Mouse (Mus musculus) CH12.LX (cell line): Measurements from ENCODE around the gene Retnlb. TPM values are rescaled to one million over a fixed set of nuclear protein-coding genes. Genes with fewer than 3 reads are reported as not detected.

ENCODE experiments used
- DNase-seq: peaks from one replicate; pipeline ENCODE4 v3.0.0-alpha.2; 2013; ENCODE audit errors: extremely low read depth
- H3K27ac ChIP-seq: 2 replicates; pipeline ENCODE4 v1.5.1; 2012; ENCODE audit warnings: low read depth, mild to moderate bottlenecking, control low read depth, moderate library complexity; ENCODE audit not compliant: insufficient read depth
- H3K27me3 ChIP-seq: replicated peaks from 2 replicates; pipeline ENCODE3; 2012; ENCODE audit warnings: inconsistent platforms
- H3K36me3 ChIP-seq, 2 experiments: replicated peaks in 1 of 2; 2 replicates each; pipeline versions ENCODE3 to v1.6.1; 2012; ENCODE audit warnings: inconsistent platforms in 1 of 2, low read length in 1 of 2, mild to moderate bottlenecking in 1 of 2, mixed read lengths in 1 of 2, moderate library complexity in 1 of 2; ENCODE audit not compliant: control insufficient read depth in 1 of 2, insufficient read depth in 1 of 2
- H3K4me1 ChIP-seq, 2 experiments: 2 replicates each; pipeline ENCODE4 v1.6.1; 2012; ENCODE audit warnings: inconsistent platforms in 1 of 2, moderate library complexity in 1 of 2; ENCODE audit not compliant: insufficient read depth in 2 of 2, control insufficient read depth in 1 of 2
- H3K4me2 ChIP-seq: 2 replicates; pipeline ENCODE4 v1.6.1; 2012; ENCODE audit warnings: low read depth, mild to moderate bottlenecking, control low read depth; ENCODE audit not compliant: poor library complexity, insufficient read depth, severe bottlenecking
- H3K4me3 ChIP-seq, 3 experiments: fragments of 150-350 bp in 1 of 3; sonication (generic) in 1 of 3; replicated peaks in 1 of 3; 2 replicates each; pipeline versions ENCODE3 to v1.5.1; 2011 to 2012; ENCODE audit warnings: low read depth in 2 of 3, low read length in 2 of 3, mild to moderate bottlenecking in 2 of 3, moderate library complexity in 2 of 3, control low read depth in 1 of 3, improper control_type of control experiment in 1 of 3, inconsistent platforms in 1 of 3, mixed read lengths in 1 of 3; ENCODE audit not compliant: poor library complexity in 1 of 3
- H3K79me2 ChIP-seq: replicated peaks from 2 replicates; pipeline ENCODE4 v1.6.1; 2012; ENCODE audit warnings: mild to moderate bottlenecking, moderate library complexity; ENCODE audit not compliant: control insufficient read depth, poor library complexity, insufficient read depth, severe bottlenecking; ENCODE audit errors: extremely low read depth
- H3K9ac ChIP-seq: 2 replicates; pipeline ENCODE4 v1.6.1; 2012; ENCODE audit warnings: low read depth, mild to moderate bottlenecking, control low read depth, moderate library complexity; ENCODE audit not compliant: insufficient read depth
- H3K9me3 ChIP-seq: replicated peaks from 2 replicates; pipeline ENCODE3; 2012; ENCODE audit warnings: low read length, inconsistent platforms, mixed read lengths
- BHLHE40 ChIP-seq: IDR thresholded peaks from 2 replicates; pipeline ENCODE4 v1.6.1; 2011; ENCODE audit warnings: mild to moderate bottlenecking, low read depth, low read length, improper control_type of control experiment
- CHD1 ChIP-seq: IDR thresholded peaks from 2 replicates; pipeline ENCODE4 v1.6.1; 2012; ENCODE audit warnings: low read depth, low read length, improper control_type of control experiment, inconsistent platforms
- CHD2 ChIP-seq: IDR thresholded peaks from 2 replicates; pipeline ENCODE4 v1.6.1; 2011; ENCODE audit warnings: low read length, improper control_type of control experiment
- E2F4 ChIP-seq: IDR thresholded peaks from 2 replicates; pipeline ENCODE4 v1.6.1; 2011; ENCODE audit warnings: low read depth, low read length, improper control_type of control experiment; ENCODE audit not compliant: insufficient replicate concordance
- ELF1 ChIP-seq: IDR thresholded peaks from 2 replicates; pipeline ENCODE4 v1.6.1; 2014; ENCODE audit warnings: low read depth, mild to moderate bottlenecking, inconsistent platforms, low read length, improper control_type of control experiment
- EP300 ChIP-seq: IDR thresholded peaks from 2 replicates; pipeline ENCODE4 v1.6.1; 2011; ENCODE audit warnings: low read length, improper control_type of control experiment
- HCFC1 ChIP-seq: IDR thresholded peaks from 2 replicates; pipeline ENCODE4 v1.6.1; 2012; ENCODE audit warnings: low read depth, mild to moderate bottlenecking, inconsistent platforms, low read length, improper control_type of control experiment
- JUN ChIP-seq: IDR thresholded peaks from 2 replicates; pipeline ENCODE4 v1.6.1; 2011; ENCODE audit warnings: low read depth, mild to moderate bottlenecking, low read length, improper control_type of control experiment, moderate library complexity; ENCODE audit not compliant: insufficient read depth
- JUND ChIP-seq: conservative IDR thresholded peaks from 2 replicates; pipeline ENCODE4 v1.6.1; 2011; ENCODE audit warnings: low read depth, low read length, improper control_type of control experiment
- MAZ ChIP-seq: IDR thresholded peaks from 2 replicates; pipeline ENCODE4 v1.6.1; 2012; ENCODE audit warnings: low read depth, mild to moderate bottlenecking, inconsistent platforms, low read length, improper control_type of control experiment, moderate library complexity
- MEF2A ChIP-seq: IDR thresholded peaks from 2 replicates; pipeline ENCODE4 v1.6.1; 2014; ENCODE audit warnings: low read depth, mild to moderate bottlenecking, inconsistent platforms, low read length, improper control_type of control experiment, borderline replicate concordance
- MXI1 ChIP-seq: IDR thresholded peaks from 2 replicates; pipeline ENCODE4 v1.6.1; 2011; ENCODE audit warnings: mild to moderate bottlenecking, low read depth, low read length, improper control_type of control experiment
- NELFE ChIP-seq: IDR thresholded peaks from 2 replicates; pipeline ENCODE4 v1.6.1; 2011; ENCODE audit warnings: low read depth, low read length, improper control_type of control experiment
- NRF1 ChIP-seq: IDR thresholded peaks from 2 replicates; pipeline ENCODE4 v1.6.1; 2014; ENCODE audit warnings: low read depth, mild to moderate bottlenecking, inconsistent platforms, low read length, improper control_type of control experiment, moderate library complexity
- PAX5 ChIP-seq: IDR thresholded peaks from 2 replicates; pipeline ENCODE4 v1.6.1; 2012; ENCODE audit warnings: low read length, inconsistent platforms, mixed read lengths
- POLR2A ChIP-seq: IDR thresholded peaks from 2 replicates; pipeline ENCODE4 v1.6.1; 2011; ENCODE audit warnings: low read depth, mild to moderate bottlenecking, improper control_type of control experiment, low read length
- POLR2AphosphoS2 ChIP-seq: IDR thresholded peaks from 2 replicates; pipeline ENCODE4 v1.6.1; 2011; ENCODE audit warnings: low read depth, low read length, improper control_type of control experiment
- RAD21 ChIP-seq: IDR thresholded peaks from 2 replicates; pipeline ENCODE4 v1.6.1; 2011; ENCODE audit warnings: low read depth, mild to moderate bottlenecking, low read length, improper control_type of control experiment, moderate library complexity
- RCOR1 ChIP-seq: conservative IDR thresholded peaks from 2 replicates; pipeline ENCODE4 v1.6.1; 2012; ENCODE audit warnings: low read depth, mild to moderate bottlenecking, inconsistent platforms, low read length, improper control_type of control experiment
- SMC3 ChIP-seq: IDR thresholded peaks from 2 replicates; pipeline ENCODE4 v1.6.1; 2011; ENCODE audit warnings: low read depth, low read length, improper control_type of control experiment
- TBP ChIP-seq: conservative IDR thresholded peaks from 2 replicates; pipeline ENCODE4 v1.6.1; 2011; ENCODE audit warnings: low read depth, low read length, improper control_type of control experiment
- UBTF ChIP-seq: IDR thresholded peaks from 2 replicates; pipeline ENCODE4 v1.6.1; 2012; ENCODE audit warnings: low read depth, mild to moderate bottlenecking, inconsistent platforms, low read length, improper control_type of control experiment, moderate library complexity
- ZKSCAN1 ChIP-seq: IDR thresholded peaks from 2 replicates; pipeline ENCODE4 v1.6.1; 2012; ENCODE audit warnings: low read depth, inconsistent platforms, low read length, improper control_type of control experiment, borderline replicate concordance
- ZMIZ1 ChIP-seq: IDR thresholded peaks from 2 replicates; pipeline ENCODE4 v1.6.1; 2012; ENCODE audit warnings: low read depth, mild to moderate bottlenecking, inconsistent platforms, low read length, improper control_type of control experiment
- ZNF384 ChIP-seq: IDR thresholded peaks from 2 replicates; pipeline ENCODE4 v1.6.1; 2012; ENCODE audit warnings: low read depth, low read length, improper control_type of control experiment, inconsistent platforms
- dilution Hi-C: fragments of 300-500 bp; cut with MboI; formaldehyde crosslinking; loops from 2 replicates; pipeline ENCODE4 v1.14.3; 2020; ENCODE audit warnings: low sequenced_read_pairs; ENCODE audit not compliant: extremely low pct_unique_long_range_greater_than_20kb, extremely low pct_ligation_motif_present
- in situ Hi-C: fragments of 300-500 bp; cut with MboI; formaldehyde crosslinking; loops from 3 replicates; pipeline ENCODE4 v1.14.3; 2019; ENCODE audit warnings: low sequenced_read_pairs, low pct_ligation_motif_present, low pct_unique_long_range_greater_than_20kb, mixed read lengths
- polyA plus RNA-seq: library from polyadenylated mRNA; unstranded; fragments of >175 nt; gene quantifications from 2 replicates; pipeline ENCODE4 v1.2.1, GENCODE M21; 2012; ENCODE audit warnings: low read depth; ENCODE audit not compliant: insufficient read length
- total RNA-seq, 2 experiments: library from RNA; depleted of rRNA; stranded (reverse); fragments of 300-350 nt in 1 of 2; fragments of >200 nt in 1 of 2; gene quantifications; 2 replicates each; pipeline ENCODE4 v1.2.3; 2012 to 2014

Retnlb gene
- total and polyA plus RNA-seq, 3 experiments: not detected

GRCm38 (mm10) chr16:48805412-48805811 lies 11.2 kb upstream of the Retnlb start:
- H3K4me3 ChIP-seq: no peak overlapping the region
- H3K79me2 ChIP-seq: no peaks in the 10 kb centered on the region
- H3K4me2 ChIP-seq: no peak overlapping the region
- no peaks in the 10 kb centered on the region for H3K36me3 ChIP-seq
- TF ChIP-seq MXI1 (no peak), ELF1 (no peak), RCOR1 (no peak), CHD2 (no peak), POLR2A (no peak), NRF1 (no peak), MEF2A (no peak), BHLHE40 (no peak), ZKSCAN1 (no peak), JUN (no peak), MAZ (no peak), ZNF384 (no peak), ZMIZ1 (no peak), PAX5 (no peak)
- H3K27ac ChIP-seq: no peak overlapping the region
- in situ Hi-C loops: no loop called here
- dilution Hi-C loops: no loop called here
- no peak overlapping the region for H3K9ac ChIP-seq
- peaks cover 17% of the 10 kb centered on the region for H3K9me3 ChIP-seq
- peaks cover 0 to 3% of the 10 kb centered on the region in 2 experiments; a peak in 2 of 4 replicates for H3K4me1 ChIP-seq
- DNase-seq: no peak
- H3K27me3 ChIP-seq: no peaks in the 10 kb centered on the region

DNA sequence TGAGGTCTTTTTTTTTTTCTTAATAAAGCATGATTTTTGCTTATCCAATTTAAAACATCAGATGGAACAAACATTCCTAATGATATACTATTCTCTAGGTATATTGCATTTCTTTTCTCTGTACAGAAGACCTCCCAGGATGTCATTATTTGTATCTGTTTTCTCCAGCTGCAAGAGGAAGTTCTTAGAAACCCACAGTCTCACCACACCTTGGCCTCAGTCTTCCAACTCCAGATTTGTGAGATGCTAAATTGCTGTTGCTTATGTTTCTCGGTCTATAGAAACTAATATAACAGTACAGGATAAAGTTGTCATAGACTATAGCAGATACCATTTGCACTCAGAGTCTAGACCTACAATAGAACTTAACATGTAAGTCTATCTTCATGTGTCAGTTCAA lies 10.1 kb upstream of the Retnlb start:
- Histone ChIP-seq H3K27ac (no peak overlapping the region), H3K4me1 (no peaks in the 10 kb centered on the region), H3K4me3 (no peak overlapping the region), H3K9ac (no peak overlapping the region), H3K79me2 (no peaks in the 10 kb centered on the region), H3K9me3 (peaks cover 13% of the 10 kb centered on the region), H3K27me3 (no peaks in the 10 kb centered on the region), H3K36me3 (no peaks in the 10 kb centered on the region)
- dilution Hi-C loops (no loop called here), in situ Hi-C loops (no loop called here)
- DNase-seq: no peak
- TF ChIP-seq HCFC1 (no peak), CHD2 (no peak), MXI1 (no peak), ZNF384 (no peak), TBP (no peak), E2F4 (no peak), POLR2AphosphoS2 (no peak), JUND (no peak), CHD1 (no peak), RAD21 (no peak), UBTF (no peak), SMC3 (no peak), POLR2A (no peak), EP300 (no peak), NELFE (no peak)
- TF ChIP-seq, all 38 proteins: peak for 0
- H3K4me2 ChIP-seq: no peak overlapping the region
